Mouse (Mus musculus) urinary bladder, postnatal 14 days (tissue): Measurements from ENCODE around the gene Calm4.

Experiments
- DNase-seq: peaks from one replicate; pipeline ENCODE4 v3.0.0; 2021; ENCODE audit warnings: low spot score

Gene Calm4

GRCm38 (mm10) chr13:3861251-3861650 lies 23.7 kb downstream of the Calm4 start:
- DNase-seq: no peak

GRCm38 (mm10) chr13:3862325-3862724 lies 24.8 kb downstream of the Calm4 start:
- peak; percentile 32 for DNase-seq

GRCm38 (mm10) chr13:3862922-3863580 lies 25.5 kb downstream of the Calm4 start:
- peak; percentile 34 for DNase-seq

GRCm38 (mm10) chr13:3865648-3866354 lies 28.2 kb downstream of the Calm4 start:
- peak; percentile 31 for DNase-seq

GRCm38 (mm10) chr13:3866355-3867052 lies 28.9 kb downstream of the Calm4 start:
- DNase-seq: no peak

GRCm38 (mm10) chr13:3867158-3867557 lies 29.6 kb downstream of the Calm4 start:
- peak; percentile 39 for DNase-seq

- no peak for DNase-seq
These were observed 32.3 kb downstream of the Calm4 start for GRCm38 (mm10) chr13:3869901-3870300.

GRCm38 (mm10) chr13:3872832-3873231 lies 35.3 kb downstream of the Calm4 start:
- DNase-seq: no peak

- DNase-seq: no peak
These were observed 38.9 kb downstream of the Calm4 start for GRCm38 (mm10) chr13:3876448-3876847.

GRCm38 (mm10) chr13:3877185-3877584 lies 39.6 kb downstream of the Calm4 start:
- peak; percentile 67 for DNase-seq

- DNase-seq: peak; percentile 41
These were observed 40.2 kb downstream of the Calm4 start for GRCm38 (mm10) chr13:3877679-3878220.

GRCm38 (mm10) chr13:3886663-3887062 lies 49.1 kb downstream of the Calm4 start:
- no peak for DNase-seq
